Mouse (Mus musculus): ENCODE measurements around the gene Gm49354. TPM values are rescaled to one million over a fixed set of nuclear protein-coding genes. Genes with fewer than 3 reads are reported as not detected.
A peak's percentile ranks its signal among the peaks of the same experiment; 100 is the strongest.
"Not testable (repeated sequence)": the region's sequence is repeated elsewhere in the genome, so short reads cannot be mapped to it uniquely, and the experiment has no call there.

The Gm49354 gene
- total and polyA plus RNA-seq, 3 experiments: 52.8 TPM; not detected in 2

DNA sequence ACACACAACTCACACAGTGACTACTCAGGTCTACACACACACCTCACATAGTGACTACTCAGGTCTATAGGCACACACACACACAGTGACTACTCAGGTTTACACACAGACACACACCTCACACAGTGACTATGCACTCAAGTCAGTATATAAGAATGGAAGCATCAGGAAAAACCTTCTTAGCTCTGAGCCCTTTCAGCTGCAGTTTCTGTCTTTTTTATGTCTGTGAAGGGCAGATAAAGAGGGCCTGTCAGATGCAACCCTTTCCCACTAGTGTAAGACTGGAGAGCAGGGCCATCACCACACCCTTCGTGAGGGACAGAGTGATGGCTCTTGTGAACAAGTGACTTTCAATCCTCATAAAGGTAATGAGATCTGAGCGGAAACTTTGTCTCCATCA, 43.6 kb downstream of the Gm49354 start:
- DNase-seq (ENCODE audit: low spot score): no peak
- no peaks in the 10 kb centered on the region for H3K36me3 ChIP-seq (replicated peaks)
- peaks cover 49% of the 10 kb centered on the region for H3K4me1 ChIP-seq (ENCODE audit: insufficient read depth, low read depth, low read length)
- H3K27me3 ChIP-seq (ENCODE audit: insufficient read depth, low read length): peaks cover 10% of the 10 kb centered on the region
- no peak for ATAC-seq (ENCODE audit: extremely low read depth, insufficient number of reproducible peaks, low FRiP score, poor library complexity, severe bottlenecking)
- TF ChIP-seq POLR2AphosphoS5 (IDR thresholded peaks at IDR 0.05; ENCODE audit: insufficient replicate concordance, low read depth, low read length) (no peak), TAL1 (conservative IDR thresholded peaks at IDR 0.05; ENCODE audit: low read depth, low read length) (no peak), CTCF (IDR thresholded peaks at IDR 0.05; ENCODE audit: low read depth, low read length) (no peak), GATA2 (IDR thresholded peaks at IDR 0.05; ENCODE audit: borderline replicate concordance, low read depth, low read length) (no peak), GATA1 (IDR thresholded peaks at IDR 0.05; ENCODE audit: borderline replicate concordance, low read length) (no peak)
- H3K9me3 ChIP-seq (replicated peaks): no peaks in the 10 kb centered on the region
- H3K4me3 ChIP-seq (ENCODE audit: low read depth, low read length): no peak overlapping the region

DNA sequence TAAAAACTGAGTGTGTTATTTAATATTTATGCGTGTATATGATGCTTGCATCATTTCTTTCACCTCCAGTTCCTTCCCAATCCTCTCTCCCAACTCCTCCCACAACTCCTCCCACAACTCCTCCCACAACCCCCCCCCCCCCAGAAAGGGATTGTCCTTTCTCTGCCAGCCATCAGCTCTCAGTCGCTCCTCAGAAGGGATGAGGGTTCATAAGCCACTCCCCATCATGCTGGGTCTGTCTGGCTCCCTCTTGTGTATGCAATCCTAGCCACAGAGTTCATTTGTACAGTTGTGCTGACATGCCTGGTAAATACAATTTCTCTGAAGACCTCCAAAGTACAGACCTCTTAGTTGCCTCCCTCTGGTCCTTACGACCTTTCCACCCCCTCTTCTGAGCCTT, 46.9 kb downstream of the Gm49354 start:
- Histone ChIP-seq H3K9me3 (replicated peaks) (no peaks in the 10 kb centered on the region), H3K36me3 (replicated peaks) (no peaks in the 10 kb centered on the region), H3K4me3 (ENCODE audit: low read depth, low read length) (no peak overlapping the region), H3K27me3 (ENCODE audit: insufficient read depth, low read length) (no peaks in the 10 kb centered on the region), H3K4me1 (ENCODE audit: insufficient read depth, low read depth, low read length) (peaks cover 65% of the 10 kb centered on the region)
- DNase-seq (ENCODE audit: low spot score) (peak; percentile 68), ATAC-seq (ENCODE audit: extremely low read depth, insufficient number of reproducible peaks, low FRiP score, poor library complexity, severe bottlenecking) (peak; percentile 85)
- TF ChIP-seq TAL1 (conservative IDR thresholded peaks at IDR 0.05; ENCODE audit: low read depth, low read length) (no peak), CTCF (IDR thresholded peaks at IDR 0.05; ENCODE audit: low read depth, low read length) (no peak), POLR2AphosphoS5 (IDR thresholded peaks at IDR 0.05; ENCODE audit: insufficient replicate concordance, low read depth, low read length) (no peak), GATA2 (IDR thresholded peaks at IDR 0.05; ENCODE audit: borderline replicate concordance, low read depth, low read length) (no peak), GATA1 (IDR thresholded peaks at IDR 0.05; ENCODE audit: borderline replicate concordance, low read length) (no peak)

GRCm38 (mm10) chr13:59734347-59734746, 47.7 kb downstream of the Gm49354 start:
- H3K36me3 ChIP-seq (replicated peaks); H3K27me3 ChIP-seq (ENCODE audit: insufficient read depth, low read length); DNase-seq (ENCODE audit: low spot score); H3K9me3 ChIP-seq (replicated peaks): not testable (repeated sequence)
- ATAC-seq (ENCODE audit: extremely low read depth, insufficient number of reproducible peaks, low FRiP score, poor library complexity, severe bottlenecking): 0 out of 2 replicates have a peak, but pooled peaks have one; percentile 11
- peaks cover 62% of the 10 kb centered on the region for H3K4me1 ChIP-seq (ENCODE audit: insufficient read depth, low read depth, low read length)
- H3K4me3 ChIP-seq (ENCODE audit: low read depth, low read length): peak overlapping the region; percentile 28; the same call in 1 of the 2 replicates

DNA sequence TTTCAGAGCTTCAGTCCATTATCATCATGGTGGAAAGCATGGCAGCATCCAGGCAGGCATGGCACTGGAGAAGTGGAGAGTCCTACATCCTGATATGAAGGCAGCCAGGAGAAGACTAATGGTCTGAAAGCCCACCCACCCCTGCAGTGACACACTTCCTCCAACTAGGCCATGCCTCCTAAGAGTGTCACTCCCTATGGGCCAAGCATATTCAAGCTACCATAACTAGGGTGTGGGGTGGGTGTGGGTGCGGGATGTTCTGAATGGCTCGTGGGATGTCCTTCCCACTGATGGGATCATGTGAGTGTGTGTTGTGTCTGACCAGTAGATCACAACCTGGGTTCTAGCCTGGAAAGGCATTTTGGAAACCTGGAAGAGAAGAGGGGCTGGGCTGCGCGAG, 48.1 kb downstream of the Gm49354 start:
- H3K27me3 ChIP-seq (ENCODE audit: insufficient read depth, low read length): no peaks in the 10 kb centered on the region; the same call in 1 of the 2 replicates
- DNase-seq (ENCODE audit: low spot score) (no peak), ATAC-seq (ENCODE audit: extremely low read depth, insufficient number of reproducible peaks, low FRiP score, poor library complexity, severe bottlenecking) (no peak)
- H3K9me3 ChIP-seq (replicated peaks): no peaks in the 10 kb centered on the region
- H3K4me3 ChIP-seq (ENCODE audit: low read depth, low read length): peak overlapping the region; percentile 45; the same call in 1 of the 2 replicates
- TF ChIP-seq GATA1 (IDR thresholded peaks at IDR 0.05; ENCODE audit: borderline replicate concordance, low read length) (no peak), TAL1 (conservative IDR thresholded peaks at IDR 0.05; ENCODE audit: low read depth, low read length) (no peak), POLR2AphosphoS5 (IDR thresholded peaks at IDR 0.05; ENCODE audit: insufficient replicate concordance, low read depth, low read length) (no peak), CTCF (IDR thresholded peaks at IDR 0.05; ENCODE audit: low read depth, low read length) (no peak), GATA2 (IDR thresholded peaks at IDR 0.05; ENCODE audit: borderline replicate concordance, low read depth, low read length) (no peak)
- peaks cover 64% of the 10 kb centered on the region for H3K4me1 ChIP-seq (ENCODE audit: insufficient read depth, low read depth, low read length)
- no peaks in the 10 kb centered on the region for H3K36me3 ChIP-seq (replicated peaks)

DNA sequence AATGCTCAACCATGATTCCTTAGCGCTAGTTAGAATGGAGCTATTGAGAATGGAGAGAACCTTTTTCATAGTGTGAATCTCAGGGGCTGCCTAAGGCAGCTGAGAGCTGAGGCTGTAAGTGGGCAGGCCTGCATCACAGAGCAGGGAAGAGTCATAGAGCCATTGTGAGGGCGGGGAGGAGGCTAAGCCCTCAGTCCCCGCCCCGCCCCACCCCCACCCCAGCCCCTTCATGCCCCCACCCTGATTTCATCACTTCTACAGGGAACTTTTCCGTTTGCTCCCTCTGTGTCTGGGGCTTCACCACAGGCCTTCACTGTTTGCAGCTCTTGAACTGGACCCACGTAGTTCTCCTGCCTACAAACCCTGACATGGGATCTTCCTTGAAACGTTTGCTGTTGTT, 50.4 kb downstream of the Gm49354 start, which contains the start of gene Spata31d1d:
Spata31d1d (minus strand) TSS at position 101 of the 400 bp plus-strand sequence.
- Histone ChIP-seq H3K4me3 (ENCODE audit: low read depth, low read length) (no peak within 1 kb of the TSS), H3K27me3 (ENCODE audit: insufficient read depth, low read length) (peaks cover 2% of the 10 kb centered on the region; the same call in 1 of the 2 replicates), H3K9me3 (replicated peaks) (no peaks in the 10 kb centered on the region), H3K4me1 (ENCODE audit: insufficient read depth, low read depth, low read length) (peaks cover 66% of the 10 kb centered on the region), H3K36me3 (replicated peaks) (no peaks in the 10 kb centered on the region)
- DNase-seq (ENCODE audit: low spot score) (no peak), ATAC-seq (ENCODE audit: extremely low read depth, insufficient number of reproducible peaks, low FRiP score, poor library complexity, severe bottlenecking) (no peak)
- TF ChIP-seq GATA2 (IDR thresholded peaks at IDR 0.05; ENCODE audit: borderline replicate concordance, low read depth, low read length) (no peak), POLR2AphosphoS5 (IDR thresholded peaks at IDR 0.05; ENCODE audit: insufficient replicate concordance, low read depth, low read length) (no peak), TAL1 (conservative IDR thresholded peaks at IDR 0.05; ENCODE audit: low read depth, low read length) (no peak), CTCF (IDR thresholded peaks at IDR 0.05; ENCODE audit: low read depth, low read length) (no peak), GATA1 (IDR thresholded peaks at IDR 0.05; ENCODE audit: borderline replicate concordance, low read length) (no peak)

DNA sequence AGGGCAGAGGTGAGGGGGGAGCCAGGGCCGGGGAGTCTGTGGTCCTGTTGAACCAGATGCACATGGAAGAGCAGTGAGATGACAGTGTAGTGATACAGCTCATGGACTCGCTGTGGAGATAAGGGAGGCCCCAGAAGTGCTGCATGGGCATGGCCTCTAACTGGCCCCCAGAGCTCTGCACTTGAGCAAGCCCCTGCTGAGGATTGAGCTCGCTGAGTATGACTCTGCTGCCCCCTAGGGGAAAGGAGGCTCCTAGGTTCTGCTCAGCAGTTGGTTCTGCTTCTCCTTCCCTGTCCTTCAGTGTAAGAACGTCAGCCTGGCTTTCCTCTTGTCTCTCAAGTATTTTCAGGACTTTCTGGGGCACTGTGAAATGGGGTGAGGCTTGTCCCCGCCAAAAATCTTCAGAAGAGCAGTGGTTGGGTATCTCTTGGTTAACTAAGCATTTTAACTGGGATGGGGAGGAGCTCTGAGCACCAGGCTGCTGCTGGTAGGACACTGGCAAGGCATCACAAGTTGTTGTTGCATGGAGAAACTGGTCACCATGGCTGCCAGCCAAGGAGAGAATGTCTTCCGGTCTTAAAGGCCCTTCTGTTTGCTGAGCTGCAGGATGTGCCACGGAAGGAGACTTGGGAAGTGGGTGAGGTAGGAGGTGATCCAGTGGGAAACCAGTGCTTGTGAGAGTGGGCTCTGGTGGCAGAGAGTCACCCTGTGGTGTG, 53.5 kb downstream of the Gm49354 start:
- ATAC-seq (ENCODE audit: extremely low read depth, insufficient number of reproducible peaks, low FRiP score, poor library complexity, severe bottlenecking): peak; percentile 86
- Histone ChIP-seq H3K27me3 (ENCODE audit: insufficient read depth, low read length) (peaks cover 14% of the 10 kb centered on the region; the same call in 1 of the 2 replicates), H3K4me1 (ENCODE audit: insufficient read depth, low read depth, low read length) (peaks cover 50% of the 10 kb centered on the region), H3K9me3 (replicated peaks) (no peaks in the 10 kb centered on the region), H3K4me3 (ENCODE audit: low read depth, low read length) (no peak overlapping the region), H3K36me3 (replicated peaks) (no peaks in the 10 kb centered on the region)
- DNase-seq (ENCODE audit: low spot score): peak; percentile 78
- TF ChIP-seq CTCF (IDR thresholded peaks at IDR 0.05; ENCODE audit: low read depth, low read length): peak; percentile 95
- TF ChIP-seq TAL1 (conservative IDR thresholded peaks at IDR 0.05; ENCODE audit: low read depth, low read length): no peak

Data from G1E (cell line).